Mouse (Mus musculus): ENCODE data around the gene Olfr1020. TPM values are rescaled to one million over a fixed set of nuclear protein-coding genes. Genes with fewer than 3 reads are reported as not detected.

Olfr1020 gene
- not detected for total RNA-seq (2021)
- long read RNA-seq, experiment 1: 0 reads
- long read RNA-seq, experiment 2: 0 reads

DNA sequence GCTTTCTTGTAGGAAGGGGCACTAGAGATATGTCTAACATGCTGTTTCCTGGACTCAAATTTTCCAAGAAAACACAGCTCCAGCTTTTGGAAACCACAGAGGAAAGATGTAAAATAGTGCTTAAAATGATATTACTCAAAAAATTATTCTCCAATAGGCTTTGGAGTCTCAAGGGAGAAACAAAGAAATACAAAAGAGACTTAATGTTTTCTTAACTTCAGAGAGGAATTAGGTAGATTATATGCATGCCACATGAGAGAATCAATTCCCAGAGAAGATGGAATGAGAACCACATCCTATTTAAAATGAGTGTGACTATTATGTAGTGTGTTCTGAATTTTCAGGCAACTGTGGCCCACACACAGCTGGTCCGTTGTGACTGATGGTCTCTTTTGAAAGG, at the start of gene Olfr1020:
Olfr1020 (plus strand) TSS at position 301 of the 400 bp plus-strand sequence.
- no peak for DNase-seq

DNA sequence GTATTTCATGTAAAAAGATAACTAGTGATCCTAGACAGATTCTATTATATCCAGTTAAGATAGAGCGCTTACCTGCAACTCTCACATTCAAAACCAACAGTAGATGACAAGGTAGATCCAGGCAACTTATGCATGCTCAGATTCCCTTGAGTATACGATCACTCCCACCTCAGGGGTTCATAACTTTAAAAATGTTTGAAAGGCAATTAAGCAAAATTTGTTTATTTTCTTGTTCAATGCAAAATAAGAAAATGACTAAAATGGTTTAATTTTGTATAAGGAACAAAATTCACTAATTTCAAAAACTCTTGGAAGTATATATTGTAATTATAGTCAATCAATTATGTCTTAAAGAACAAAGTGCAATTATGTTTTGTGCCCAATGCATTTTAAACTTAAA, 44.4 kb upstream of the Olfr1020 start, which contains the start of gene Olfr1016:
Olfr1016 (minus strand) TSS at position 101 of the 400 bp plus-strand sequence.
- no peak for DNase-seq

DNA sequence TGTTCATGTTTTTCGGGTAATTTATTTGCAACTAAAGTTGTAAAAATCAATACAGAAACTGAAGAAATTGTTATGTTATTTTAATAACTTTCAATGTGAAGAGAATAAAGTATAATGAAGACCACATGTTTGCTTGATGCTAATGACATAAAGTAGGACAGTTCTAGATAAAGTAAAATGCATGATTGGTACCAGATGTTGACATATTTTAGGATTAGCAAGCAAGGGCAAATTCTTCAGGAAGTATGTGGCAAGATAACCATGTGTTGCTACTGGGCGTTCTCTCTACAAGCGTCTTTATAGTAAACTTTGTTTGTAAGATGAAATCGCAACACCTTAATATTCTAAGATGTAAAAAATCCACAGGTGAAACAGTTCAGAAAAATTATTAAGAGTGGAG, 42.3 kb upstream of the Olfr1020 start:
- no peak for DNase-seq

DNA sequence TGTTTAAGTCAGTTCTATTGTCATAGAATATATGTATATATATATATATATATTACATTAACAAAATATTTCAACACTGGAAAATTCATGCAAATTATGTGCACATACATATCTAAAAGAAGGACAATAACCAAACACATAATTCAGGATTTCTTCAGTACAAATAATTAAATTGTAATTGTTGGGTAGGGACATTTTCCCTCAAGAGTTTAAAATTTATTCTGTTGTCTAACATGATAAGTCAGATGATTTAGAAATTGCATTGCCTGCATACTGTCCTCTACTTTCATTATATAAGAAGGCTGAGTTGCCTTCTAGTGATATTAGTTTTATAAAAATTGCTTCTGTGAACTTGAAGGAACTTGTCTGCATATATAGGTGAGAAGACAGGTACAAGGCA, 28.7 kb upstream of the Olfr1020 start, which contains the start of gene Olfr1018:
Olfr1018 (plus strand) TSS at position 301 of the 400 bp plus-strand sequence.
- no peak for DNase-seq

DNA sequence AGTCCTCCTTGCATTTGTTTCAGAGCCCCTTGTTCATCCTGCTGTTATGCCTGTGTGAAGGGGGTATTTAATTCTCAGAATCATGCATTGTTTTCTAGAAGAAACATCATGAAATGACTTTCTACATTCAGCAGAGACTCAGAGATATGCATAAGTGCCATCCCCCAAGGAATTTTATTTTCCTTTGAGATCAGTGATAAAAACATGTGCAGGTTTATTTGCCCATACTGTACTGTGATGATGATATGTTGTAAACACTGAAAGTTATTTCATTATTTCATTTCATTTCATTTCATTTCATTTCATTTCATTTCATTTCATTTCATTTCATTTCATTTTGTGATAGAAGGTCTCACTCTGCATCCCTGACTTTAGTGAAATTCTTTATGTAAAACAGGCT, 1.4 kb upstream of the Olfr1020 start, which contains the start of gene Olfr1019:
Olfr1019 (minus strand) TSS at position 101 of the 400 bp plus-strand sequence.
- DNase-seq: no peak

DNA sequence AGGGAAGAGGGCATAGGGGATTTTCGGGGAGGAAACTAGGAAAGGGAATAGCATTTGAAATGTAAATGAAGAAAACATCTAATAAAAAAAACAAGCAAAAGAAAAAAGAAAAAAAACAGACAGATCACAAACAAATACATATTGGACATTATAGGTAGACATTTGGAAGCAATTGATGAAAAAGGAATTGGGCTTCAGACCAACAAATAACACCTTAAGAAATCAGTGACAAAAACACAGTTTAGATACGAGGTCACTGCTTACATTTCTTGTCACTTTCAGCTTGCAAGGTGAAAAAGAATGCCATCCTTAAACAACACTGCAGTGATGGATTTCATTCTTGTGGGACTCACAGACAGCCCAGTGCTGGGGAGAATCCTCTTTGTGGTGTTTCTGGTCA, 21.5 kb downstream of the Olfr1020 start, which contains the start of gene Olfr1022:
Olfr1022 (plus strand) TSS at position 301 of the 400 bp plus-strand sequence.
- no peak for DNase-seq

DNA sequence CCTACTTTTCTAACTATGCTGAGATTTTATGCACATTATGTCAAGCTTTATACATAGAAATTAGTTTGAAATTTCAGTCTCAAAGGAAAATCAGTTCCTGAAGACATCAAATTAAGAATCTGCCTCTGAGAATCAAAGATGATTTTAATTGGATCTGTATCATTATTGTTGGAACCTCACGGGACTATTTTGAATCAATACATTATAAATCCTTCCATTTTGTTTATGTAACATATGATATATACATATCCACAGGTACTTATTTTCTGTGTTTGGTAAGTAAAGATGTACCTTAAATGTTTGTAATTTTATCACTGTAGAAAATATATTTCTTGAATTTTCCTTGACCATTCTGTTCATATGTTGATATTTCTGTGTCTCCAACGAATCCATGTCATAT, 38.5 kb downstream of the Olfr1020 start, which contains the start of gene Olfr1023:
Olfr1023 (plus strand) TSS at position 301 of the 400 bp plus-strand sequence.
- DNase-seq: no peak

Other genes with a start within 250 kb of the Olfr1020 start
- gene Olfr1000, start 235.1 kb upstream of the Olfr1020 start, total RNA-seq (2021): not detected
- not detected for gene Olfr1002, start 196.3 kb upstream of the Olfr1020 start, total RNA-seq (2021)
- gene Olfr154, start 182.6 kb upstream of the Olfr1020 start, total RNA-seq (2021): not detected
- not detected for gene Olfr1006, start 168.3 kb upstream of the Olfr1020 start, total RNA-seq (2021)
- not detected for gene Olfr1008, start 157.6 kb upstream of the Olfr1020 start, total RNA-seq (2021)
- gene Olfr1009, start 131.6 kb upstream of the Olfr1020 start, total RNA-seq (2021): not detected
- gene Olfr1012, start 84.3 kb upstream of the Olfr1020 start, total RNA-seq (2021): not detected
- gene Olfr1013, start 79.9 kb upstream of the Olfr1020 start, total RNA-seq (2021): under 1 TPM in 1 of 2 experiments, not detected in 1; 0.07 TPM
- not detected for gene Olfr1014, start 74.3 kb upstream of the Olfr1020 start, total RNA-seq (2021)
- gene Olfr1015, start 65.0 kb upstream of the Olfr1020 start, total RNA-seq (2021): not detected
- gene Olfr1016, start 44.5 kb upstream of the Olfr1020 start, total RNA-seq (2021): not detected
- not detected for gene Olfr1018, start 28.6 kb upstream of the Olfr1020 start, total RNA-seq (2021)
- gene Olfr1019, start 1.5 kb upstream of the Olfr1020 start, total RNA-seq (2021): not detected
- gene Olfr1022, start 21.6 kb downstream of the Olfr1020 start, total RNA-seq (2021): not detected
- gene Olfr1023, start 38.6 kb downstream of the Olfr1020 start, total RNA-seq (2021): not detected
- not detected for gene Olfr1024, start 58.0 kb downstream of the Olfr1020 start, total RNA-seq (2021)
- gene Olfr1025-ps1, start 68.2 kb downstream of the Olfr1020 start, total RNA-seq (2021): not detected
- gene Olfr1026, start 74.5 kb downstream of the Olfr1020 start, total RNA-seq (2021): not detected
- gene Olfr1028, start 103.4 kb downstream of the Olfr1020 start, total RNA-seq (2021): not detected
- gene Olfr1029, start 126.9 kb downstream of the Olfr1020 start, total RNA-seq (2021): not detected
- not detected for gene Olfr1030, start 132.2 kb downstream of the Olfr1020 start, total RNA-seq (2021)
- gene Olfr1031, start 143.3 kb downstream of the Olfr1020 start, total RNA-seq (2021): not detected
- not detected for gene Olfr1032, start 158.5 kb downstream of the Olfr1020 start, total RNA-seq (2021)
- gene Olfr1033, start 173.6 kb downstream of the Olfr1020 start, total RNA-seq (2021): 1 to 10 TPM; 4.8 to 5.8 TPM
- gene Olfr1034, start 198.8 kb downstream of the Olfr1020 start, total RNA-seq (2021): under 1 TPM in 1 of 2 experiments, not detected in 1; 0.33 TPM
- not detected for gene Olfr1036, start 227.0 kb downstream of the Olfr1020 start, total RNA-seq (2021)
- gene Olfr1037, start 240.4 kb downstream of the Olfr1020 start, total RNA-seq (2021): not detected